Mouse (Mus musculus) 416B (cell line): ENCODE results near the gene Angptl4.
A peak's percentile ranks its signal among the peaks of the same experiment; 100 is the strongest.
"Not testable (repeated sequence)": the region's sequence is repeated elsewhere in the genome, so short reads cannot be mapped to it uniquely, and the experiment has no call there.

Experiments used
- DNase-seq: peaks from one replicate; pipeline ENCODE4 v3.0.0; 2011; ENCODE audit warnings: low read depth

Angptl4 gene

GRCm38 (mm10) chr17:33781124-33781977 lies at the start of gene Angptl4:
Gene Angptl4, minus strand, starts transcription at chr17:33781830.
- peak; percentile 79 for DNase-seq

- DNase-seq, result no peak
Measured at GRCm38 (mm10) chr17:33829561-33829960, 47.9 kb upstream of the Angptl4 start.

GRCm38 (mm10) chr17:33828892-33829291 lies 47.3 kb upstream of the Angptl4 start:
- DNase-seq, result no peak

GRCm38 (mm10) chr17:33826850-33827249 lies 45.2 kb upstream of the Angptl4 start:
- DNase-seq, result peak; percentile 86

GRCm38 (mm10) chr17:33825462-33825861 lies 43.8 kb upstream of the Angptl4 start:
- peak; percentile 33 for DNase-seq

GRCm38 (mm10) chr17:33824997-33825330 lies 43.3 kb upstream of the Angptl4 start:
- DNase-seq, result not testable (repeated sequence)

- peak; percentile 96 for DNase-seq
Measured at GRCm38 (mm10) chr17:33824084-33824996, 42.7 kb upstream of the Angptl4 start, which contains the start of the genes Rps28 and Ndufa7. Gene Rps28, minus strand, starts transcription at chr17:33824562. Gene Ndufa7, plus strand, starts transcription at chr17:33824572.

GRCm38 (mm10) chr17:33823171-33823570 lies 41.5 kb upstream of the Angptl4 start:
- not testable (repeated sequence) for DNase-seq

GRCm38 (mm10) chr17:33822436-33822959 lies 40.9 kb upstream of the Angptl4 start:
- DNase-seq, result no peak

GRCm38 (mm10) chr17:33817969-33818643 lies 36.5 kb upstream of the Angptl4 start:
- DNase-seq, result no peak

- DNase-seq, result peak; percentile 87
Measured at GRCm38 (mm10) chr17:33817184-33817968, 35.7 kb upstream of the Angptl4 start.

- DNase-seq, result no peak
Measured at GRCm38 (mm10) chr17:33816612-33817011, 35.0 kb upstream of the Angptl4 start.

GRCm38 (mm10) chr17:33815399-33815798 lies 33.8 kb upstream of the Angptl4 start:
- peak; percentile 68 for DNase-seq

GRCm38 (mm10) chr17:33812990-33813389 lies 31.4 kb upstream of the Angptl4 start:
- no peak for DNase-seq

GRCm38 (mm10) chr17:33812475-33812874 lies 30.8 kb upstream of the Angptl4 start:
- DNase-seq, result peak; percentile 52

- no peak for DNase-seq
Measured at GRCm38 (mm10) chr17:33811142-33811516, 29.5 kb upstream of the Angptl4 start.

GRCm38 (mm10) chr17:33810334-33811141 lies 28.9 kb upstream of the Angptl4 start, which contains the start of gene Kank3:
Gene Kank3, plus strand, starts transcription at chr17:33810519.
- DNase-seq, result peak; percentile 97

GRCm38 (mm10) chr17:33808192-33808591 lies 26.6 kb upstream of the Angptl4 start:
- DNase-seq, result no peak

- DNase-seq, result no peak
Measured at GRCm38 (mm10) chr17:33807181-33807888, 25.7 kb upstream of the Angptl4 start.
